Mouse (Mus musculus) lung, embryonic 16.5 days (tissue): ENCODE data around the gene Cntd1. TPM values are rescaled to one million over a fixed set of nuclear protein-coding genes. Genes with fewer than 3 reads are reported as not detected.
A peak's percentile ranks its signal among the peaks of the same experiment; 100 is the strongest.

ENCODE experiments used
- ATAC-seq: fragments of 200-750 bp; cut with Nextera tagmentation; 2 replicates; pipeline ENCODE4 v1.8.0; 2017; ENCODE audit warnings: low read depth, mild to moderate bottlenecking, moderate library complexity
- H3K27ac ChIP-seq: fragments of 300-500 bp; sonication (generic); 2 replicates; pipeline ENCODE4 v1.5.1; 2014; ENCODE audit warnings: mild to moderate bottlenecking, control low read depth, low read length
- H3K27me3 ChIP-seq: fragments of 300-500 bp; sonication (generic); 2 replicates; pipeline ENCODE4 v1.6.1; 2014; ENCODE audit warnings: low read depth, low read length, mixed read lengths; ENCODE audit not compliant: control insufficient read depth, insufficient read depth
- H3K36me3 ChIP-seq: fragments of 300-500 bp; sonication (generic); 2 replicates; pipeline ENCODE4 v1.6.1; 2014; ENCODE audit warnings: low read length; ENCODE audit not compliant: control insufficient read depth, insufficient read depth
- H3K4me1 ChIP-seq: fragments of 300-500 bp; sonication (generic); replicated peaks from 2 replicates; pipeline ENCODE4 v1.6.1; 2014; ENCODE audit warnings: low read length, mixed read lengths; ENCODE audit not compliant: control insufficient read depth, insufficient read depth
- H3K4me2 ChIP-seq: fragments of 300-500 bp; sonication (generic); 2 replicates; pipeline ENCODE4 v1.6.1; 2014; ENCODE audit warnings: low read depth, low read length, control low read depth
- H3K4me3 ChIP-seq: fragments of 300-500 bp; sonication (generic); 2 replicates; pipeline ENCODE4 v1.5.1; 2014; ENCODE audit warnings: mild to moderate bottlenecking, low read length, control low read depth
- H3K9ac ChIP-seq: fragments of 300-500 bp; sonication (generic); 2 replicates; pipeline ENCODE4 v1.6.1; 2014; ENCODE audit warnings: low read length, control low read depth
- H3K9me3 ChIP-seq: fragments of 300-500 bp; sonication (generic); 2 replicates; pipeline ENCODE4 v1.6.1; 2016; ENCODE audit warnings: low read length; ENCODE audit not compliant: control insufficient read depth
- WGBS: fragments of 180-500 bp; shearing (Covaris S2); extraction: QIAGEN DNeasy Blood & Tissue Kit; methylation state at CpG from one replicate; pipeline ENCODE4 v1.1.7; 2014; 5-methylcytosine and 5-hydroxymethylcytosine counted together
- polyA plus RNA-seq: library from polyadenylated mRNA; unstranded; fragments of >200 nt; fragmentation: Nextera tagmentation; extraction: Ambion mirVana; gene quantifications from 2 replicates; pipeline ENCODE4 v1.2.1, GENCODE M21; 2015

Gene Cntd1
- polyA plus RNA-seq, 1 experiment from 2014 or later, result 1.9 TPM

DNA sequence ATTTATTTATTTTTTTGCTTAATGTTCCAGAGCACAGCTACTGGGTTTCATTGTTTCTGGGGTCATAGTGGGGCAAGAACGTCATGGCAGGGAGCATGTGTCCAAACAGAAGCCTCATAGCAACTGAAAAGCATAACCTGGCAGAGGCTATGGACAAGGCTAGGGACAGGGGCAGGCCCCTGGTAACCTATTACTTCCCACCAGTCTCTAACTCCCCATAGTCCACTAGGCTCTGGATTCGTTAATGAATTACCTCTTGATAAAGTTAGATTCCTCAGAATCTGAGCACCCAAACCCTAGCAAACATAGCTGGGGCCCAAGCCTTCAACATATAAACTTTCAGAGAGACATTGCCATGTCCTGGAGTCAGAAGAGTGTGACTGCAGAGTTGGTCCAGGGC, 27.8 kb upstream of the Cntd1 start:
- no peak for ATAC-seq
- no peak overlapping the region for H3K4me2 ChIP-seq
- peaks cover 5% of the 10 kb centered on the region; the same call in 1 of the 2 replicates for H3K27me3 ChIP-seq
- 68% methylated on average over 2 of the region's 2 CpGs for WGBS
- H3K4me1 ChIP-seq, result peaks cover 18% of the 10 kb centered on the region
- H3K27ac ChIP-seq, result no peak overlapping the region
- H3K36me3 ChIP-seq, result no peaks in the 10 kb centered on the region
- no peak overlapping the region for H3K9ac ChIP-seq
- H3K9me3 ChIP-seq, result no peaks in the 10 kb centered on the region
- H3K4me3 ChIP-seq, result no peak overlapping the region

DNA sequence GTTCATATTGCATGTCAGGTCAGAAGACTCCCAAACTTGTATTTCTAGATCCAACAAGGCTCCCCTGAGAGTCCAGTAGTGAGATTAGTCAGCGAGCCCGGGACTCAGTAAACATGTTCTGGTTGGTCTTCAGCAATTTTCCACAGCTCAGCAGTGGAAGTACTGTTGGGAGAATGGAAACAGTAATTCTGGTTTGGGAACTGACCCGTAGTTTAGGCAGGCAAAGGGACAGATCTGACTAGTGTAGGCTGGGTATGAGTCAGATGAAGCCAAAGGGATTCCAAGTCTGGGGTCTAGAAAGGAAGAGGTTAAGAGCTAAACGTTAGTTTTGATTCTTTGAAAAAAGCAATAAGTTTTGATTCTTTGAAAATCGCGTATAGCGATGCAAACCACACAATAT, 25.9 kb upstream of the Cntd1 start:
- WGBS, result 4% methylated on average over 7 of the region's 7 CpGs
- Histone ChIP-seq H3K27ac (peak overlapping the region; percentile 93), H3K4me2 (peak overlapping the region; percentile 84), H3K36me3 (peaks cover 4% of the 10 kb centered on the region; the same call in 1 of the 2 replicates), H3K4me3 (peak overlapping the region; percentile 75), H3K27me3 (no peaks in the 10 kb centered on the region; the same call in 1 of the 2 replicates), H3K9ac (peak overlapping the region; percentile 96), H3K9me3 (no peaks in the 10 kb centered on the region), H3K4me1 (peaks cover 15% of the 10 kb centered on the region)
- 0 out of 2 replicates have a peak, but pooled peaks have one; percentile 10 for ATAC-seq

DNA sequence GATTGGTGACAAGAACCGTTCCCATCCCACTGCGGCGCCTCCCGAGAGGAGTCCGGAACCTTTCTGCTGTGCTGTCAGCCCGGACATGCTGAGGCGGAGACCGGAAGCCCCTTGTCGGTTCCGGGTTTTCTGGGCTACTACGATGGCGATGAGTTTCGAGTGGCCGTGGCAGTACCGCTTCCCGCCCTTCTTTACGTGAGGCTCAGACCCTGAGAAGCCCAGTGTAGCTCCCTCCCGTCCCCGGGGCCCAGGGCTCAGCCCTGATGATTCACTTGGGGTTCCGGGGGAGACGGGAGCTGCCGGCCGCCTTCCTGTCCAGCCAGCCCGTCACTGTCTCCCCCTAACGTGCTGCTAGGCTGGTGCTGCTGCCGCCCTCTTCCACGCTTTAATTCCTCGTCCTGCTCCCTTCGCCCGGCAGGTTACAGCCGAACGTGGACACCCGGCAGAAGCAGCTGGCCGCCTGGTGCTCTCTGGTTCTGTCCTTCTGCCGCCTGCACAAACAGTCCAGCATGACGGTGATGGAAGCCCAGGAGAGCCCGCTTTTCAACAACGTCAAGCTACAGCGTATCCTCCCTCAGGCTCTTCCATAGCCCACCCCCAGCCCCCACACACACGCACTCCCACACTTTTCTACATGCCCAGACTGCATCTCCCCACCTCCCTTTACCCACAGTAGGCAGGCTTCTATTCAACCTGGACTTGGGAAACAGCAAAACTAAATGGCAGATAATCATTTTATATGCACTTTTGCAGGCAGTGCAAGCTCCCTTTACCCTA, 25.0 kb upstream of the Cntd1 start, which contains the start of gene Vps25:
Gene Vps25, plus strand, starts transcription at position 95 of the 777 bp plus-strand sequence.
- Histone ChIP-seq H3K27me3 (no peaks in the 10 kb centered on the region), H3K4me2 (peak within 1 kb of the TSS; percentile 84), H3K4me3 (peak within 1 kb of the TSS; percentile 75), H3K9me3 (no peaks in the 10 kb centered on the region), H3K4me1 (peaks cover 15% of the 10 kb centered on the region), H3K27ac (peak within 1 kb of the TSS; percentile 93), H3K9ac (peak within 1 kb of the TSS; percentile 96), H3K36me3 (peaks cover 4% of the 10 kb centered on the region)
- peak; percentile 89 for ATAC-seq
- 0% methylated on average over 40 of the region's 40 CpGs for WGBS

DNA sequence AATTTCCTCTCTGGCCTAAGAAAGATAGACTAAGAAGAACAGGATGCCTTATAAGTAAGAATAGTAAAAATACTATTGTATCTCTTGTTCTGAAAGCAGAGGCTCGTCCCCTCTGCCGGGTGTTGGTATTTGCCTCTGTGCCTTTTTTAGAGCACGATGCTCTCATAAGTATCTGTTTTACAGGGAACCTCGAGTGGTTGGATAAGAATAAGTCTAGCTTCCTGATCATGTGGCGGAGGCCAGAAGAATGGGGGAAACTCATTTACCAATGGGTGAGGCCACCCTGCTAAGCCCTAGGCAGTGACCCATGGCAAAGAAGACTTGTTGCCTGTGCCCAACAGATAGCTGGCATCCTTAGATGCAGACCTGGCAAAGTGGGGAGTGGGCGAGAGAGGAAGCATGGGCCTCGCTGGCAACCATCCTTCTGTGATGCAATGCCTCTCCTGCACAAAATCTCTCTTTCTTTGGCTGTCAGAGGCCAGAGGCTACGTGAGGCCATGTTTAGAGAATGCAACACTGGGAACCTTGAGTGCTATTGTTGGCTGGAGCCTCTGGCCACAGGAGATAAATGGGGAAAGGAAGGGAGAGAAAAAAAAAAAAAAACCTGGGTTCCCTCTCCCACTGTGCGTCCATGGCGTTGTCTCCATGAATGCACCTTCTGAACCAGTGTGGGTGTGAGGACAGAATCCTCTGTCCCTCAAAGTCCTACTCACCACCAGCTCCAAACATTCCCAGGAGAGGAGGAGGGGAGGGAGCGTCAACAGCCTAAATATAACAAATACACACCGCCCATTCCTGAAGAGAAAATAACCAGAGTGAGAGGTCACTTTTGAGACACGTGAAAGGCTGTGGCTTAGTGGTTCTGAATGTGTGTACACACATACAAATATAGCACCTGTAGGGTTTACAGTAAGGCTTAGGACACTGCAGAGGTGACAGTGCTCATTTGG, 22.7 kb upstream of the Cntd1 start:
- H3K9me3 ChIP-seq, result no peaks in the 10 kb centered on the region
- no peak for ATAC-seq
- no peaks in the 10 kb centered on the region for H3K27me3 ChIP-seq
- H3K36me3 ChIP-seq, result peaks cover 6% of the 10 kb centered on the region
- H3K4me3 ChIP-seq, result no peak overlapping the region
- peaks cover 28% of the 10 kb centered on the region for H3K4me1 ChIP-seq
- H3K4me2 ChIP-seq, result no peak overlapping the region
- 80% methylated on average over 13 of the region's 13 CpGs for WGBS
- no peak overlapping the region for H3K27ac ChIP-seq
- no peak overlapping the region for H3K9ac ChIP-seq

DNA sequence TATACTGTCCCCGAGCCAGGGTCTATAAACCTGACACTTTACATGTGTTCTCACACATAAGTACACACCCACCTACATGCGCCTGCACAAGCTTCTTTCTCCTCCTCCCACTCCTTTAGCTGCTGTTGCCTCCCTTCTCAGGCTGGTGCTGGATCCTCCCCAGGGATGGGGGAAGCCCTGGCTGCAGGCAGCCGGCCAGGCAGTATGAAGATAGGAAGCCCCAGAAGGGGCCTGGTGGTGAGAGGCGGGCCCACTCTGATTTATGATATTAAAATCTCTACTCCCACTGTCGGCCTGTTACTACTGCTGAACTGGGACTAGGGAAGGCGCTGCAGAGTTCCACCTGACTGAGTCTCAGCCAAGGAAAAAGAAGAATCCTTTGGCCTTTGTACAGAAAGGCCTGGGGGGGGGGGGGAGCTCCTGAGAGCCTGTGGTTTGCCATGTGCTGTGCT, 19.5 kb upstream of the Cntd1 start:
- Histone ChIP-seq H3K9ac (peak overlapping the region; percentile 77; the same call in 1 of the 2 replicates), H3K36me3 (peaks cover 6% of the 10 kb centered on the region), H3K27me3 (peaks cover 25% of the 10 kb centered on the region), H3K4me1 (peaks cover 32% of the 10 kb centered on the region), H3K4me3 (peak overlapping the region; percentile 54), H3K4me2 (peak overlapping the region; percentile 97), H3K9me3 (no peaks in the 10 kb centered on the region), H3K27ac (peak overlapping the region; percentile 76)
- peak; percentile 37 for ATAC-seq
- 31% methylated on average over 6 of the region's 6 CpGs for WGBS

DNA sequence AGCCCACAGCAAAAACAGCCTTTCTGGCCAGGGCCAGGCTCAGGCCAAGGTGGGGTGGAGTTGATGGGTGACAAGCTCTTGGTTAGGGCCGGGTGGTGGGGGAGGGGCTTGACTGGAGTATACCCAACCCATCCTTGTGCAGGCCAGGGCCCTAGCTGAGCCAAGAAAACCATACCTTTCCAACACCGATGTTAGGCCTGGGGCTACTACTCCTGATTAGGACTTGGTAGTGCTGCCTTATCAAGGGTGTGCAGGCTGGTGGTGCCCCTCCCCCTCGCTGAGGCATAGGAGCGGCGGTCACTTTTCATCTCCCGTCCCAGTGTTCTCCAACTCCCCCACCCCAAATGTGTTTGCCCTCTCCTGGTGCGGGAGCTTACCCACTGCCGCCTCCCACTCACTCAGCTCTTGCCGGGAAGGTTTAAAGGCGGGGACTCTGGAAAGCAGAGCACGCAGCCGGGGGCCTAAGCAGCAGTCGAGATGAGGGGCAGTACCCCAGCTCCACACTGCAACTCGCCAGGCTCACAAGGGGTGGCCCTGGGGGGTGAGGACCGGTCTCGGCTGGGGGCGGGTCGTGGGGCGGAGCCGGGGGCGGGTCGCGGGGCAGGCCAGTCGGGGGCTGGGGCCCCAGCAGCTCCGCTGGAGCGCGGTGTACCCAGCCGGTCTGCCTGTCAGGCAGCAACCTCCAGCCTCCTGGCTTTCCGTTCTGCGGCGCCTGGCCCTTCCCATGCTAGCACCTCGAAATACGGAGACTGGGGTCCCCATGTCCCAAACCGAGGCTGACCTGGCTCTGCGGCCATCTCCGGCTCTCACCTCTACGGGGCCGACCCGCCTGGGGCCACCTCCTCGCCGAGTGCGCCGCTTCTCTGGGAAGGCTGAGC, 18.6 kb upstream of the Cntd1 start, which contains the start of gene Wnk4:
Gene Wnk4, plus strand, starts transcription at position 620 of the 878 bp plus-strand sequence.
- Histone ChIP-seq H3K9ac (peak within 1 kb of the TSS; percentile 77), H3K27ac (peak within 1 kb of the TSS; percentile 76), H3K4me3 (peak within 1 kb of the TSS; percentile 54), H3K9me3 (no peaks in the 10 kb centered on the region), H3K36me3 (peaks cover 6% of the 10 kb centered on the region), H3K4me1 (peaks cover 32% of the 10 kb centered on the region), H3K27me3 (peaks cover 30% of the 10 kb centered on the region), H3K4me2 (peak within 1 kb of the TSS; percentile 97)
- ATAC-seq, result peak; percentile 89
- under 1% methylated on average over 37 of the region's 43 CpGs for WGBS

DNA sequence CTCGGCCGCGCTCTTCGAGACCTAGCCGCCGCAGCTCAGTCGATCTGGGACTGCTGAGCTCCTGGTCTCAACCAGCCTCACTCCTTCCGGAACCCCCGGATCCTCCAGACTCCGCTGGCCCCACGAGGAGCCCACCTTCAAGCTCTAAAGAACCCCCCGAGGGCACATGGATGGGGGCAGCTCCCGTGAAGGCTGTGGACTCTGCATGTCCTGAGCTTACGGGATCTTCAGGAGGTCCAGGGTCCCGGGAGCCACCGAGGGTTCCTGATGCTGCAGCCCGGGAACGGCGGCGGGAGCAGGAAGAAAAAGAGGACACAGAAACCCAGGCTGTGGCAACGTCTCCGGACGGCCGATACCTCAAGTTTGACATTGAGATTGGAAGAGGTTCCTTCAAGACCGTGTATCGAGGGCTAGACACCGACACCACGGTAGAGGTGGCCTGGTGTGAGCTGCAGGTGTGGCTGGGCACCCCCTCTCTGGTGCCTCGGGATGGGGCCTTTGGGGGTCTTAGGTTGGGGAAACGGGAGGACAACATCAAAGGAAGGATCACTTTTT, 17.9 kb upstream of the Cntd1 start:
- H3K36me3 ChIP-seq, result peaks cover 6% of the 10 kb centered on the region
- H3K9me3 ChIP-seq, result no peaks in the 10 kb centered on the region
- H3K4me3 ChIP-seq, result peak overlapping the region; percentile 54
- H3K27me3 ChIP-seq, result peaks cover 33% of the 10 kb centered on the region
- H3K4me1 ChIP-seq, result peaks cover 35% of the 10 kb centered on the region
- ATAC-seq, result peak; percentile 7; the same call in 1 of the 2 replicates
- H3K4me2 ChIP-seq, result peak overlapping the region; percentile 97
- peak overlapping the region; percentile 76; the same call in 1 of the 2 replicates for H3K27ac ChIP-seq
- H3K9ac ChIP-seq, result peak overlapping the region; percentile 77
- WGBS, result under 1% methylated on average over 30 of the region's 30 CpGs
